Mouse (Mus musculus) stomach, embryonic 15.5 days (tissue): ENCODE data around the gene 1700017B05Rik. TPM values are rescaled to one million over a fixed set of nuclear protein-coding genes. Genes with fewer than 3 reads are reported as not detected.
"Not testable (repeated sequence)": the region's sequence is repeated elsewhere in the genome, so short reads cannot be mapped to it uniquely, and the experiment has no call there.

Experiments
- ATAC-seq: fragments of 200-750 bp; cut with Nextera tagmentation; 2 replicates; pipeline ENCODE4 v1.8.0; 2017; ENCODE audit warnings: low read depth, moderate number of reproducible peaks, moderate TSS enrichment; ENCODE audit not compliant: insufficient read depth, low FRiP score
- H3K27ac ChIP-seq: fragments of 300-500 bp; sonication (generic); 2 replicates; pipeline ENCODE4 v1.5.1; 2015; ENCODE audit warnings: mild to moderate bottlenecking, inconsistent platforms
- H3K27me3 ChIP-seq: fragments of 300-500 bp; sonication (generic); replicated peaks from 2 replicates; pipeline ENCODE4 v1.6.1; 2015; ENCODE audit warnings: inconsistent platforms
- H3K36me3 ChIP-seq: fragments of 300-500 bp; sonication (generic); 2 replicates; pipeline ENCODE4 v1.6.1; 2015; ENCODE audit warnings: inconsistent platforms
- H3K4me1 ChIP-seq: fragments of 300-500 bp; sonication (generic); 2 replicates; pipeline ENCODE4 v1.6.1; 2015; ENCODE audit warnings: inconsistent platforms
- H3K4me2 ChIP-seq: fragments of 300-500 bp; sonication (generic); 2 replicates; pipeline ENCODE4 v1.6.1; 2015; ENCODE audit warnings: mild to moderate bottlenecking, inconsistent platforms
- H3K4me3 ChIP-seq: fragments of 300-500 bp; sonication (generic); replicated peaks from 2 replicates; pipeline ENCODE4 v1.5.1; 2015; ENCODE audit warnings: inconsistent platforms
- H3K9ac ChIP-seq: fragments of 300-500 bp; sonication (generic); 2 replicates; pipeline ENCODE4 v1.6.1; 2015; ENCODE audit warnings: inconsistent platforms
- H3K9me3 ChIP-seq: fragments of 300-500 bp; sonication (generic); 2 replicates; pipeline ENCODE4 v1.6.1; 2016; ENCODE audit warnings: inconsistent platforms
- WGBS: fragments of 180-500 bp; shearing (Covaris S2); methylation state at CpG from one replicate; pipeline ENCODE4 v1.1.7; 2015; 5-methylcytosine and 5-hydroxymethylcytosine counted together
- polyA plus RNA-seq: library from polyadenylated mRNA; unstranded; fragments of >200 nt; fragmentation: Nextera tagmentation; extraction: Ambion mirVana; gene quantifications from 2 replicates; pipeline ENCODE4 v1.2.1, GENCODE M21; 2015

1700017B05Rik gene
- 23.8 and 26.6 TPM in 2 replicates for polyA plus RNA-seq

- Histone ChIP-seq H3K4me1 (peaks cover 34% of the 10 kb centered on the region; the same call in 1 of the 2 replicates), H3K27ac (peak within 1 kb of the TSS; percentile 90), H3K9ac (peak within 1 kb of the TSS; percentile 94), H3K36me3 (peaks cover 13% of the 10 kb centered on the region), H3K9me3 (no peaks in the 10 kb centered on the region), H3K4me2 (peak within 1 kb of the TSS; percentile 92), H3K27me3 (no peaks in the 10 kb centered on the region), H3K4me3 (peak within 1 kb of the TSS; percentile 78)
- peak; percentile 85 for ATAC-seq
- WGBS, result under 1% methylated on average over 74 of the region's 87 CpGs
Observed at GRCm38 (mm10) chr9:57261913-57262794, at the start of gene 1700017B05Rik. 1700017B05Rik (minus strand) TSS chr9:57262612.

- H3K27ac ChIP-seq, result no peak overlapping the region
- H3K4me1 ChIP-seq, result 0 out of 2 replicates have a peak, but pooled peaks cover 2% of the 10 kb centered on the region
- H3K4me2 ChIP-seq, result no peak overlapping the region
- no peak overlapping the region for H3K4me3 ChIP-seq
- no peak for ATAC-seq
- no peaks in the 10 kb centered on the region for H3K27me3 ChIP-seq
- WGBS, result 96% methylated on average over 2 of the region's 2 CpGs
- H3K36me3 ChIP-seq, result no peaks in the 10 kb centered on the region
- H3K9me3 ChIP-seq, result no peaks in the 10 kb centered on the region
- no peak overlapping the region for H3K9ac ChIP-seq
Observed at GRCm38 (mm10) chr9:57310895-57311294, 48.5 kb upstream of the 1700017B05Rik start.

GRCm38 (mm10) chr9:57309353-57309752 lies 46.9 kb upstream of the 1700017B05Rik start:
- H3K9me3 ChIP-seq, result no peaks in the 10 kb centered on the region
- no peak overlapping the region for H3K4me3 ChIP-seq
- H3K27me3 ChIP-seq, result no peaks in the 10 kb centered on the region
- ATAC-seq, result no peak
- H3K27ac ChIP-seq, result no peak overlapping the region
- no peak overlapping the region for H3K4me2 ChIP-seq
- 91% methylated on average over 4 of the region's 4 CpGs for WGBS
- no peak overlapping the region for H3K9ac ChIP-seq
- 0 out of 2 replicates have a peak, but pooled peaks cover 2% of the 10 kb centered on the region for H3K4me1 ChIP-seq
- no peaks in the 10 kb centered on the region for H3K36me3 ChIP-seq

GRCm38 (mm10) chr9:57307456-57307855 lies 45.0 kb upstream of the 1700017B05Rik start:
- no peaks in the 10 kb centered on the region for H3K9me3 ChIP-seq
- H3K9ac ChIP-seq, result no peak overlapping the region
- H3K4me3 ChIP-seq, result no peak overlapping the region
- no peak overlapping the region for H3K27ac ChIP-seq
- H3K4me1 ChIP-seq, result no peaks in the 10 kb centered on the region
- H3K27me3 ChIP-seq, result no peaks in the 10 kb centered on the region
- H3K36me3 ChIP-seq, result no peaks in the 10 kb centered on the region
- no peak overlapping the region for H3K4me2 ChIP-seq
- ATAC-seq, result no peak
- 71% methylated on average over 4 of the region's 4 CpGs for WGBS

- 90% methylated on average over 4 of the region's 4 CpGs for WGBS
- H3K27ac ChIP-seq, H3K4me1 ChIP-seq, H3K4me2 ChIP-seq, ATAC-seq, H3K4me3 ChIP-seq, H3K9ac ChIP-seq, H3K27me3 ChIP-seq, H3K36me3 ChIP-seq, H3K9me3 ChIP-seq: not testable (repeated sequence)
Observed at GRCm38 (mm10) chr9:57304716-57305115, 42.3 kb upstream of the 1700017B05Rik start.

GRCm38 (mm10) chr9:57304251-57304650 lies 41.8 kb upstream of the 1700017B05Rik start:
- no peaks in the 10 kb centered on the region for H3K9me3 ChIP-seq
- no peak overlapping the region for H3K4me2 ChIP-seq
- H3K36me3 ChIP-seq, result no peaks in the 10 kb centered on the region
- H3K4me1 ChIP-seq, result no peaks in the 10 kb centered on the region
- H3K9ac ChIP-seq, result no peak overlapping the region
- H3K27ac ChIP-seq, result no peak overlapping the region
- H3K27me3 ChIP-seq, result no peaks in the 10 kb centered on the region
- 94% methylated on average over 2 of the region's 2 CpGs for WGBS
- H3K4me3 ChIP-seq, result no peak overlapping the region
- no peak for ATAC-seq

- H3K4me1 ChIP-seq, result no peaks in the 10 kb centered on the region
- no peak overlapping the region for H3K4me2 ChIP-seq
- H3K36me3 ChIP-seq, result no peaks in the 10 kb centered on the region
- no peak overlapping the region for H3K9ac ChIP-seq
- 87% methylated on average over 1 of the region's 1 CpGs for WGBS
- no peak overlapping the region for H3K27ac ChIP-seq
- H3K4me3 ChIP-seq, result no peak overlapping the region
- no peaks in the 10 kb centered on the region for H3K27me3 ChIP-seq
- ATAC-seq, result no peak
- H3K9me3 ChIP-seq, result no peaks in the 10 kb centered on the region
Observed at GRCm38 (mm10) chr9:57303356-57303755, 40.9 kb upstream of the 1700017B05Rik start.

GRCm38 (mm10) chr9:57300825-57301224 lies 38.4 kb upstream of the 1700017B05Rik start:
- H3K9me3 ChIP-seq, result no peaks in the 10 kb centered on the region
- no peak overlapping the region for H3K4me2 ChIP-seq
- ATAC-seq, result no peak
- H3K9ac ChIP-seq, result no peak overlapping the region
- H3K4me3 ChIP-seq, result no peak overlapping the region
- 70% methylated on average over 2 of the region's 2 CpGs for WGBS
- H3K36me3 ChIP-seq, result no peaks in the 10 kb centered on the region
- H3K27me3 ChIP-seq, result no peaks in the 10 kb centered on the region
- H3K4me1 ChIP-seq, result peaks cover 6% of the 10 kb centered on the region; the same call in 1 of the 2 replicates
- H3K27ac ChIP-seq, result no peak overlapping the region

- peak; percentile 96 for ATAC-seq
- Histone ChIP-seq H3K4me1 (peaks cover 6% of the 10 kb centered on the region; the same call in 1 of the 2 replicates), H3K27me3 (no peaks in the 10 kb centered on the region), H3K9ac (no peak overlapping the region), H3K4me3 (no peak overlapping the region), H3K4me2 (no peak overlapping the region), H3K9me3 (no peaks in the 10 kb centered on the region), H3K36me3 (no peaks in the 10 kb centered on the region), H3K27ac (no peak overlapping the region)
- WGBS, result 62% methylated on average over 6 of the region's 6 CpGs
Observed at GRCm38 (mm10) chr9:57299790-57300477, 37.5 kb upstream of the 1700017B05Rik start.

- Histone ChIP-seq H3K4me3 (no peak overlapping the region), H3K9me3 (no peaks in the 10 kb centered on the region), H3K4me2 (no peak overlapping the region), H3K4me1 (peaks cover 6% of the 10 kb centered on the region; the same call in 1 of the 2 replicates), H3K27ac (no peak overlapping the region), H3K27me3 (no peaks in the 10 kb centered on the region), H3K9ac (no peak overlapping the region), H3K36me3 (no peaks in the 10 kb centered on the region)
- WGBS, result 86% methylated on average over 2 of the region's 2 CpGs
- no peak for ATAC-seq
Observed at GRCm38 (mm10) chr9:57297938-57298337, 35.5 kb upstream of the 1700017B05Rik start.

GRCm38 (mm10) chr9:57296277-57296676 lies 33.9 kb upstream of the 1700017B05Rik start:
- Histone ChIP-seq H3K4me2 (no peak overlapping the region), H3K9ac (no peak overlapping the region), H3K36me3 (no peaks in the 10 kb centered on the region), H3K9me3 (no peaks in the 10 kb centered on the region), H3K27ac (no peak overlapping the region), H3K27me3 (no peaks in the 10 kb centered on the region), H3K4me1 (peaks cover 6% of the 10 kb centered on the region; the same call in 1 of the 2 replicates), H3K4me3 (no peak overlapping the region)
- 69% methylated on average over 8 of the region's 8 CpGs for WGBS
- no peak for ATAC-seq

- peaks cover 6% of the 10 kb centered on the region; the same call in 1 of the 2 replicates for H3K4me1 ChIP-seq
- H3K4me3 ChIP-seq, result no peak overlapping the region
- no peak overlapping the region for H3K27ac ChIP-seq
- H3K9ac ChIP-seq, result no peak overlapping the region
- WGBS, result 62% methylated on average over 3 of the region's 3 CpGs
- H3K27me3 ChIP-seq, result no peaks in the 10 kb centered on the region
- ATAC-seq, result no peak
- H3K4me2 ChIP-seq, result no peak overlapping the region
- H3K36me3 ChIP-seq, result no peaks in the 10 kb centered on the region
- no peaks in the 10 kb centered on the region for H3K9me3 ChIP-seq
Observed at GRCm38 (mm10) chr9:57295666-57296065, 33.3 kb upstream of the 1700017B05Rik start.
